Mouse (Mus musculus): ENCODE results near the gene Noct.

DNA sequence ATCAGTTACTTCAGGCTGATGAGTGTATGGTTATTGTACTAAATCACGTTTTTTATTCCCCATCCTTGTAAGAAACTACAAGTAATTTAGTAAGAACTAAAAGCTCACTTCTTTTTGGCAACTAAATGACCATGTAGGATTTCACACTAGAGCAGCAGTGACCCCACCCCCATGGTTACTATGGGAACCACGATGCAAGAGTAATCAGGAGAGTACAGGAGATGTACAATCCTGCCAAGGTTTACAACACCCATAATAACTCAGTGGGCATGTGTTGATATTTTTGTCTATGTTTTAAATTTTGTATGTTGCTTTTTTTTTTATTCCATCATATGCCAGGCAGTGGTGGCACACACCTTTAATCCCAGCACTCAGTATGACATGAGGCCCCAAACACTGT, 71.0 kb downstream of the Noct start:
- TF ChIP-seq CTCF (IDR thresholded peaks at IDR 0.05; ENCODE audit: control insufficient read depth, insufficient read depth, low read length) = no peak
- TF ChIP-seq POLR2A (IDR thresholded peaks at IDR 0.05; ENCODE audit: borderline replicate concordance, control insufficient read depth, low read depth, low read length) = no peak

All from bone marrow, adult 2 months (tissue).